Mouse (Mus musculus) stomach, postnatal 0 days (tissue): ENCODE results near the gene C530025M09Rik.

Experiments used
- CTCF ChIP-seq: IDR thresholded peaks from 2 replicates; pipeline ENCODE4 v1.5.1; 2016; ENCODE audit warnings: antibody characterized with exemption, low read depth, mild to moderate bottlenecking, moderate library complexity
- EP300 ChIP-seq: optimal IDR thresholded peaks from 2 replicates; pipeline ENCODE3; 2016; ENCODE audit warnings: antibody characterized with exemption

DNA sequence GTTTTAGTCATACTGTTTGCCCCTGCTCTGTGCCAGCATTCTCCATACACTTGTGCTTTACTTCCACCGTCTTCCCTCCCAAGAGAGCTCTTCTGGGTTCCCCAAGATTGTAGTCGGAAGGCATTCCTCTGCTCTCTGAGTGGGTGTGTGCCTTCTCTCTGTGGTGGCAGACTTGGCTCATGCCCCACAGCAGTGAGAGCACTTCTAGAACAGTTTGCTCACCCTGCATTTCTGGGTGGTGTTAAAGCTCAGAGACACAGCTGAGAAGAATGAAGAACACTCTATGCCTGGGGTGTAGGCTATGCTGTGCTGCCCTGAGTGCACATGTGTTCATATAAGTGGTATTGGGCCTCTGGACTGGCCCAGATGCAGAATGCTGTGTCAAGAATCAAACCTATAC lies 13.6 kb upstream of the C530025M09Rik start:
- TF ChIP-seq CTCF (no peak), EP300 (no peak)
